Mouse (Mus musculus) testis, adult 2 months (tissue): ENCODE results near the gene 1700025G04Rik.

Source experiments
- CTCF ChIP-seq: fragments of 200-500 bp; IDR thresholded peaks from 2 replicates; pipeline ENCODE4 v1.5.1; 2012; ENCODE audit warnings: low read depth, mild to moderate bottlenecking, inconsistent platforms, low read length, moderate library complexity; ENCODE audit not compliant: control insufficient read depth, insufficient read depth, insufficient replicate concordance
- POLR2A ChIP-seq: fragments of 200-500 bp; IDR thresholded peaks from 2 replicates; pipeline ENCODE4 v1.6.1; 2012; ENCODE audit warnings: low read depth, mild to moderate bottlenecking, inconsistent platforms, low read length, moderate library complexity; ENCODE audit not compliant: control insufficient read depth

GRCm38 (mm10) chr1:151849993-151850608 lies 239.8 kb downstream of the 1700025G04Rik start:
- TF ChIP-seq CTCF (no peak), POLR2A (no peak)
